Mouse (Mus musculus): ENCODE data around the gene Ttc6. TPM values are rescaled to one million over a fixed set of nuclear protein-coding genes. Genes with fewer than 3 reads are reported as not detected.

Ttc6 gene
- 0.72 and 1.3 TPM in 2 replicates for polyA plus RNA-seq (2012; rRNA removed)

- Histone ChIP-seq H3K4me1 (ENCODE audit: control insufficient read depth, insufficient read depth, insufficient read length, low read length) (peaks cover 2% of the 10 kb centered on the region; the same call in 1 of the 2 replicates), H3K27ac (ENCODE audit: insufficient read depth, low read depth, low read length) (no peak within 1 kb of the TSS), H3K4me3 (ENCODE audit: low read depth, low read length) (no peak within 1 kb of the TSS), H3K27me3 (ENCODE audit: control insufficient read depth, insufficient read depth, low read length) (no peaks in the 10 kb centered on the region), H3K36me3 (ENCODE audit: control insufficient read depth, insufficient read depth, low read length) (no peaks in the 10 kb centered on the region)
- 58% methylated on average over 6 of the region's 6 CpGs for WGBS
- no peak for TF ChIP-seq CTCF (IDR thresholded peaks at IDR 0.05; ENCODE audit: extremely low read depth, insufficient read length, insufficient replicate concordance, low read depth, low read length)
- TF ChIP-seq POLR2A (IDR thresholded peaks at IDR 0.05; ENCODE audit: low read depth, low read length): no peak
Measured at GRCm38 (mm10) chr12:57563909-57564308, at the start of gene Ttc6. Gene Ttc6 (plus strand): TSS chr12:57564113.

- H3K36me3 ChIP-seq (ENCODE audit: control insufficient read depth, insufficient read depth, low read length): no peaks in the 10 kb centered on the region
- 71% methylated on average over 1 of the region's 1 CpGs for WGBS
- no peak overlapping the region for H3K27ac ChIP-seq (ENCODE audit: insufficient read depth, low read depth, low read length)
- no peak overlapping the region for H3K4me3 ChIP-seq (ENCODE audit: low read depth, low read length)
- H3K4me1 ChIP-seq (ENCODE audit: control insufficient read depth, insufficient read depth, insufficient read length, low read length): peaks cover 2% of the 10 kb centered on the region; the same call in 1 of the 2 replicates
- no peak for TF ChIP-seq POLR2A (IDR thresholded peaks at IDR 0.05; ENCODE audit: low read depth, low read length)
- no peak for TF ChIP-seq CTCF (IDR thresholded peaks at IDR 0.05; ENCODE audit: extremely low read depth, insufficient read length, insufficient replicate concordance, low read depth, low read length)
- H3K27me3 ChIP-seq (ENCODE audit: control insufficient read depth, insufficient read depth, low read length): no peaks in the 10 kb centered on the region
Measured at GRCm38 (mm10) chr12:57514552-57514951, 49.4 kb upstream of the Ttc6 start.

- TF ChIP-seq CTCF (IDR thresholded peaks at IDR 0.05; ENCODE audit: extremely low read depth, insufficient read length, insufficient replicate concordance, low read depth, low read length) (no peak), POLR2A (IDR thresholded peaks at IDR 0.05; ENCODE audit: low read depth, low read length) (no peak)
- Histone ChIP-seq H3K27me3 (ENCODE audit: control insufficient read depth, insufficient read depth, low read length) (no peaks in the 10 kb centered on the region), H3K4me3 (ENCODE audit: low read depth, low read length) (no peak overlapping the region), H3K36me3 (ENCODE audit: control insufficient read depth, insufficient read depth, low read length) (no peaks in the 10 kb centered on the region), H3K27ac (ENCODE audit: insufficient read depth, low read depth, low read length) (no peak overlapping the region), H3K4me1 (ENCODE audit: control insufficient read depth, insufficient read depth, insufficient read length, low read length) (peaks cover 2% of the 10 kb centered on the region; the same call in 1 of the 2 replicates)
- 25% methylated on average over 12 of the region's 12 CpGs for WGBS
Measured at GRCm38 (mm10) chr12:57515702-57516377, 48.1 kb upstream of the Ttc6 start.

- WGBS: 38% methylated on average over 4 of the region's 4 CpGs
- TF ChIP-seq POLR2A (IDR thresholded peaks at IDR 0.05; ENCODE audit: low read depth, low read length): no peak
- TF ChIP-seq CTCF (IDR thresholded peaks at IDR 0.05; ENCODE audit: extremely low read depth, insufficient read length, insufficient replicate concordance, low read depth, low read length): no peak
- Histone ChIP-seq H3K27me3 (ENCODE audit: control insufficient read depth, insufficient read depth, low read length) (no peaks in the 10 kb centered on the region), H3K4me1 (ENCODE audit: control insufficient read depth, insufficient read depth, insufficient read length, low read length) (no peaks in the 10 kb centered on the region), H3K27ac (ENCODE audit: insufficient read depth, low read depth, low read length) (no peak overlapping the region), H3K4me3 (ENCODE audit: low read depth, low read length) (no peak overlapping the region), H3K36me3 (ENCODE audit: control insufficient read depth, insufficient read depth, low read length) (no peaks in the 10 kb centered on the region)
Measured at GRCm38 (mm10) chr12:57528335-57528734, 35.6 kb upstream of the Ttc6 start.

GRCm38 (mm10) chr12:57530474-57530873 is 33.4 kb upstream of the Ttc6 start:
- H3K4me1 ChIP-seq (ENCODE audit: control insufficient read depth, insufficient read depth, insufficient read length, low read length): peaks cover 3% of the 10 kb centered on the region
- TF ChIP-seq CTCF (IDR thresholded peaks at IDR 0.05; ENCODE audit: extremely low read depth, insufficient read length, insufficient replicate concordance, low read depth, low read length): no peak
- no peak for TF ChIP-seq POLR2A (IDR thresholded peaks at IDR 0.05; ENCODE audit: low read depth, low read length)
- H3K4me3 ChIP-seq (ENCODE audit: low read depth, low read length): no peak overlapping the region
- no peaks in the 10 kb centered on the region for H3K36me3 ChIP-seq (ENCODE audit: control insufficient read depth, insufficient read depth, low read length)
- no peak overlapping the region for H3K27ac ChIP-seq (ENCODE audit: insufficient read depth, low read depth, low read length)
- WGBS: 75% methylated on average over 9 of the region's 9 CpGs
- peaks cover 2% of the 10 kb centered on the region; the same call in 1 of the 2 replicates for H3K27me3 ChIP-seq (ENCODE audit: control insufficient read depth, insufficient read depth, low read length)

- H3K27ac ChIP-seq (ENCODE audit: insufficient read depth, low read depth, low read length): no peak overlapping the region
- TF ChIP-seq POLR2A (IDR thresholded peaks at IDR 0.05; ENCODE audit: low read depth, low read length): no peak
- TF ChIP-seq CTCF (IDR thresholded peaks at IDR 0.05; ENCODE audit: extremely low read depth, insufficient read length, insufficient replicate concordance, low read depth, low read length): no peak
Measured at GRCm38 (mm10) chr12:57534517-57534878, 29.4 kb upstream of the Ttc6 start.

GRCm38 (mm10) chr12:57534879-57535611 is 28.9 kb upstream of the Ttc6 start:
- Histone ChIP-seq H3K4me3 (ENCODE audit: low read depth, low read length) (peak overlapping the region; percentile 56), H3K27ac (ENCODE audit: insufficient read depth, low read depth, low read length) (peak overlapping the region; percentile 12; the same call in 1 of the 2 replicates), H3K27me3 (ENCODE audit: control insufficient read depth, insufficient read depth, low read length) (peaks cover 17% of the 10 kb centered on the region), H3K36me3 (ENCODE audit: control insufficient read depth, insufficient read depth, low read length) (no peaks in the 10 kb centered on the region), H3K4me1 (ENCODE audit: control insufficient read depth, insufficient read depth, insufficient read length, low read length) (peaks cover 4% of the 10 kb centered on the region)
- TF ChIP-seq CTCF (IDR thresholded peaks at IDR 0.05; ENCODE audit: extremely low read depth, insufficient read length, insufficient replicate concordance, low read depth, low read length) (no peak), POLR2A (IDR thresholded peaks at IDR 0.05; ENCODE audit: low read depth, low read length) (no peak)
- WGBS: 3% methylated on average over 38 of the region's 39 CpGs

More at GRCm38 (mm10) chr12:57534517-57534878, 29.4 kb upstream of the Ttc6 start:
- peaks cover 4% of the 10 kb centered on the region for H3K4me1 ChIP-seq (ENCODE audit: control insufficient read depth, insufficient read depth, insufficient read length, low read length)
- H3K36me3 ChIP-seq (ENCODE audit: control insufficient read depth, insufficient read depth, low read length): no peaks in the 10 kb centered on the region
- WGBS: 1% methylated on average over 4 of the region's 6 CpGs
- peak overlapping the region; percentile 56; the same call in 1 of the 2 replicates for H3K4me3 ChIP-seq (ENCODE audit: low read depth, low read length)
- H3K27me3 ChIP-seq (ENCODE audit: control insufficient read depth, insufficient read depth, low read length): peaks cover 13% of the 10 kb centered on the region; the same call in 1 of the 2 replicates

Data from small intestine, adult 2 months (tissue).